Mouse (Mus musculus): ENCODE measurements at regions not wholly inside any gene's neighbourhood (a gene's known extent, or its start where the extent isn't known, plus 50 kb on each side); places are given as distances from the start of the nearest gene placed in this dataset.

DNA sequence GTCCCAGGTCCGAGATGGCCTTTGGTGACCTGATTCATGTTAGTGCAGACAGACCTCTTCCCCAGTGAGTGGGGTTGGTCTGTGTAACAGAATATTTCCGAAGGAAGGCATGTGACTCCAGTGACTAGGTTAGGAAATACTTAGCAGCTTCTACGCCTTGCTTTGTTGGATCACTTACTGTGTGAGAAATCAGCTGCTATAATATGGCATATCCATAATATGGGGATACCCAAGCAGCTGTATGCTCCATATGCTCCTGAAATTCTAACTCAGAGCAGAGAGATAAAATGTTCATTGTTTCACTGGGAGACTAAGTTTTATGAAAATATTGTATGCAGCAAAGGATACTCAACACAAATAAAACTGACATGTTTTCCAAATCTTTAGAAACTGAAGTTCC lies 318.1 kb upstream of the Klf3 start:
- TF ChIP-seq TAL1 (IDR thresholded peaks at IDR 0.05; ENCODE audit: low read length) (no peak), GATA1 (IDR thresholded peaks at IDR 0.05; ENCODE audit: low read length) (no peak)

All from erythroblast, embryonic 14.5 days (primary cell).